Mouse (Mus musculus) left cerebral cortex, adult 2 months (tissue): Measurements from ENCODE around the gene Fgf14. TPM values are rescaled to one million over a fixed set of nuclear protein-coding genes. Genes with fewer than 3 reads are reported as not detected.
"Not testable (repeated sequence)": the region's sequence is repeated elsewhere in the genome, so short reads cannot be mapped to it uniquely, and the experiment has no call there.

Source experiments
- DNase-seq, 2 experiments: peaks; one replicate each; pipeline ENCODE4 v3.0.0; 2021 to 2022; ENCODE audit warnings: low spot score in 2 of 2, mixed read lengths in 1 of 2; ENCODE audit errors: extremely low spot score in 1 of 2
- H3K27ac ChIP-seq: fragments of 200-600 bp; 2 replicates; pipeline ENCODE4 v1.8.1; 2022
- H3K4me3 ChIP-seq: fragments of 200-600 bp; 2 replicates; pipeline ENCODE4 v1.8.1; 2022
- CTCF ChIP-seq: fragments of 200-600 bp; IDR thresholded peaks from 2 replicates; pipeline ENCODE4 v1.8.1; 2022; ENCODE audit warnings: antibody characterized with exemption, mild to moderate bottlenecking, moderate library complexity
- intact Hi-C: fragments of 180-260 bp; cut with DNase I; formaldehyde crosslinking; loops from one replicate; pipeline ENCODE4 v1.15.1; 2025
- total RNA-seq, 2 experiments: library from RNA; stranded (reverse); gene quantifications; 2 replicates each; pipeline ENCODE4 v1.2.3; 2021

Gene Fgf14
- total RNA-seq, 2 experiments from 2014 or later = 54.7 to 55.1 TPM

DNA sequence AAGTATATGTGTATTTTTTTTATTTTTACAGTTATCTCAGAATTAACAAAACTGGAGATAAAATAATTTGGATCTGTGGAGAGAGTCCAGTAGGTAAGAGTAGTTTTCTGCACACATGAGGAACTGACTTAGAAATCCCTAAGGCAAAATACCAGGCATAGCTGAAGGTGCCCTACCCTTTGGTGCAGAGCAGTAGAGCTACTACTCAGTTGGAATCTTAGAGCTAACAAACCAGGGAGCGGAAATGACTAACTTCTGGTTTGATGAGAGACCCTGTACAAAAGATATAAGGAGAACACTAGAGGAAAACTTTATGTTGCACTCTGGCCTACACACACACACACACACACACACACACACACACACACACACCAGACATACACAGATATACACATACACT lies 502.8 kb downstream of the Fgf14 start:
- intact Hi-C loops = no loop called here
- TF ChIP-seq CTCF = no peak
- no peak for DNase-seq
- Histone ChIP-seq H3K4me3 (no peak overlapping the region), H3K27ac (no peak overlapping the region)

DNA sequence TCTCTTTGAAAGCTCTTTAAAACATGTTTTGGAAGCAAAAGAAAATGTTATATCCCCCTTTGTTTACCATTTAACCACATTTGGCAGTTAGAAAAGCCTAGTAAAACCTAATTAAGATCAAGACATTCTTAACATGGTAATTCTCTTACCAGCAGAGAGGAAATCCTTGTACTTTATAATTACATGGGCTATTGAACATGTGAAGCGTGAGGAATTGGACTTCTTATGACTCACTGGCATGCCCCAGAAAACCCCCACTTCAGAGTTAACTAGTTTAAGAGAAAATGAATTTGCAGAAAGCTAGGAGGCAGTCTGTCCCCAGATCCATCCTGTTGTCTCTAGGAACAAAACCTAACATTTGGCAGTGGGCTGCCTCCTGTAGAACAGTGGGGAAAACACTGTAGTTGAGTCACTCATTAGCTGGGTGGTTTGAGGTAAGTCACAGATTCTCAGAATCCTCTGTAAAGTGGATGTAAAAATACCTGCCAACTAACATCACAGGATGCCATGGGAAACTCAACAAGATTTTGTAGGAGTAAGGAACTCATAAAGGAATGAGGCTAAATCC lies 513.2 kb downstream of the Fgf14 start:
- Histone ChIP-seq H3K4me3 (no peak overlapping the region), H3K27ac (no peak overlapping the region)
- intact Hi-C loops = no loop called here
- TF ChIP-seq CTCF = no peak; the same call in 1 of the 2 replicates
- DNase-seq = no peak

DNA sequence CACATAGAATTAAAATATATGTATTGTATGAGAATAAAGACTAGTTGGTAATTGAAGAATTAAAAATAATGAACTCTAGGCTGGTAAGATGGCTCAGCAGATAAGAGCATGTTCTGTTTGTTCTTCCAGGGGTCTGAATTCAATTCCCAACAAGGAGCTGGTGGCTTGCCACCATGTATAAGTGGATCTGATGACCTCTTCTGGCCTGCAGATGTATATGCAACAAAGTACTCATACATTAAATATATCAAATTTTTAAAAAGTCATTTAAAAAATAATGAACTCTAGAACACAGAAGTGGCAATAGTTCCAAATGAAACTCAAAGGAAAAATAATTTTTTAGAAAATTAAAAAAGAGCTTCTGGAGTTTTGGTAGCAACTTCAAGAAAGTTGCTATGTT lies 529.5 kb downstream of the Fgf14 start:
- no peak overlapping the region for H3K27ac ChIP-seq

DNA sequence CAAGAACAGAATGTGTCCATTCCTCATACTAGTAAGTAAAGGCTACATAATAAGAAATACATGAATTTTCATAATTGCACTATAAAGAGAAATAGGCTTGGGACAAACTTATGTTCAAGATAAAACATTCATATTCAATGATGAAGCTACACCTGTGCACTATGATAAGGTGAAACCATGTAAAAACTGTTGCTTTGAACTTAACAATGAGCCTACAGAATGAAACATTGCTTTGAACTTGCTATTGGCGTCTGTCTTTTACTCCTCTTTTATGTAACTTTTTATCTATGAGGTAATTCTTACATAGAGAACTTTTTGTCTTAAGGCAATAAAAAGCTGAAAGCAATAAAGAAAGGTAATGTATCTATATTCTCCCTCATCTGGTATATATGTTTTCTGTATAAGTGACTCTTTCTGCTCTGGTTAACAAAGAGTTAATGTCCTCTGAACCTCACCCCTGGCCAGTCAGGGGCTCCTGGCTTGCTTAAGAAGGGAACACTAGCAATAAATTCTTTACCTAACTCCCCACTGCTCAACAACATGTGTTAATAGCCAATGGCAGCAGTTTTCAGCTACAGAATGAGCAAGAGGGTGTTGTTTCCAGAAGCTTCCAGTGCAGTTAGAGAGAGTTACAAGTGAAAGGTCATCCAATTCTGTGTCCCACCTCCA lies 569.6 kb downstream of the Fgf14 start:
- TF ChIP-seq CTCF = no peak
- Histone ChIP-seq H3K4me3 (no peak overlapping the region), H3K27ac (no peak overlapping the region)
- intact Hi-C loops = no loop called here
- DNase-seq = no peak

More for the DNA sequence above, 529.5 kb downstream of the Fgf14 start:
- no peak overlapping the region for H3K4me3 ChIP-seq
- DNase-seq = no peak
- TF ChIP-seq CTCF = peak; percentile 26; the same call in 1 of the 2 replicates
- intact Hi-C loops = no loop called here

DNA sequence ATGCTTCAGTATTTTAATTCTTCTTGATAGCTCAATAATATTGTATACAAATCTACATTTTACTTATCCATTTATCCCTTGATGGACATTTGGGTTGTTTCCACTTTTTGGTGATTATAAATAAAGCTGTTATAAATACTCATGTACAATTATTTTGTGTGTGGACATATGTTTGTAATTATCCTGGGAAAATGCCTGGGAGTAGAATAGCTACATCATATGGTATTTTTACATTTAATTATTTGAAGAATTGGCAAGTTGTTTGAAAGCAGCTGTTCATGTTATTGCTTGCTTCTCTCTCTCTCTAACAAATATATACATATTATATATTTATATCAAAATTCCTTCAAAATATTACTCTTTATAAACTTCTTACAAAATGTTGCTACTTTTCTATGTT lies 593.8 kb downstream of the Fgf14 start:
- DNase-seq = no peak
- H3K27ac ChIP-seq = no peak overlapping the region
- intact Hi-C loops = no loop called here
- no peak overlapping the region for H3K4me3 ChIP-seq
- no peak for TF ChIP-seq CTCF

DNA sequence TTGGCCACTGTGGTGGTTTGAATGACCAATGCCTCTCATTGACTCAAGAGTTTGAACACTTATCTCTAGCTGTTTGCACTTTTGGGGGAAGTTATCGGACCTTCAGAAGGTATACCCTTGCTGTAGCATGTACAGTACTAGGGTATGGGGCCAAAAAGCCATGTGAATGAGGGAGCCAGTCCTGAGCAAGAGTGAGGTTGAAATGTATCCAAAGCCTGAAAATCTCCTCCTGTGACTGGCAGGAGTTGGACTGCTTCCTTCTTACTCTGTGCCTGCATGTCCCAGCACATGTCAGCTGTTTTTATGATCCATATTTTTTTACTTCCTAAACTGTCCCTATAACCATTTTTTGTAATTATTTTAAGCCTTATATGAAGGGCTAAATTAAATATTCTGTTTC lies 632.9 kb downstream of the Fgf14 start:
- intact Hi-C loops = no loop called here
- DNase-seq = no peak
- no peak for TF ChIP-seq CTCF
- H3K27ac ChIP-seq = no peak overlapping the region
- no peak overlapping the region for H3K4me3 ChIP-seq

DNA sequence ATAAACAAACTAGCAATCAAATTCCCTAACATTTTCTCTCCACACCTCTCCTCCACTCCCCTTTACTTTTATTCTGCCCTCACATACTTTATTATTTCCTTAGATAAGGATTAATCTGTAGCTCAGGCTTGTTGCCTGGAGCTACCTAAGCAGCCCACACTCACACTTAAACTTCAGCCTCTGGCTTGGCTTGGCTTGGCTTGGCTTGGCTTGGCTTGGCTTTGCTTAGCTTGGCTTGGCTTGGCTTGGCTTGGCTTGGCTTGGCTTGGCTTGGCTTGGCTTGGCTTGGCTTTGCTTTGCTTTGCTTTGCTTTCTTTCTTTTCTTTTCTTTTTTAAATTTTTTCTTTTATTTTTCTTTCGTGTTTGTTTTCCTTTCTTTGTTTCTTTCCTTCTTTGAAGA lies 636.3 kb downstream of the Fgf14 start:
- Histone ChIP-seq H3K4me3 (no peak overlapping the region), H3K27ac (no peak overlapping the region)
- no peak for TF ChIP-seq CTCF
- no peak for DNase-seq
- intact Hi-C loops = no loop called here

DNA sequence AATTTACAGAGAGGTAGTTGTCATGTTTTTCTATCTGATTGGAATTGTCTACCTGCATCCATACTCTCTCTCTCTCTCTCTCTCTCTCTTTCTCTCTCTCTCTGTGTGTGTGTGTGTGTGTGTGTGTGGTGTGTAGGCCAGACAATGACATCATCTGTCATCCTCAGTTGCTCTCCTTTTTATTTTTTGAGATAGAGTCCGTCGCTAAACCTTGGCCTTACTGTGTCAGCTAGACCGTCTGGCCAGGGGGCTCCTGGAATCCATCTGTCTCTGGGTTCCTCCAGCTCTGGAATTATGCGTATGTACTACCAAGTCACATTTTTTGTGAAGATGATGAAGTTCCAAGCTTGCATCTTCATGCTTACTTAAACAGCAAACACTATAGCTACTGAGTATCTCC lies 639.5 kb downstream of the Fgf14 start:
- H3K27ac ChIP-seq = no peak overlapping the region
- DNase-seq = no peak
- intact Hi-C loops = no loop called here
- TF ChIP-seq CTCF = no peak
- no peak overlapping the region for H3K4me3 ChIP-seq

DNA sequence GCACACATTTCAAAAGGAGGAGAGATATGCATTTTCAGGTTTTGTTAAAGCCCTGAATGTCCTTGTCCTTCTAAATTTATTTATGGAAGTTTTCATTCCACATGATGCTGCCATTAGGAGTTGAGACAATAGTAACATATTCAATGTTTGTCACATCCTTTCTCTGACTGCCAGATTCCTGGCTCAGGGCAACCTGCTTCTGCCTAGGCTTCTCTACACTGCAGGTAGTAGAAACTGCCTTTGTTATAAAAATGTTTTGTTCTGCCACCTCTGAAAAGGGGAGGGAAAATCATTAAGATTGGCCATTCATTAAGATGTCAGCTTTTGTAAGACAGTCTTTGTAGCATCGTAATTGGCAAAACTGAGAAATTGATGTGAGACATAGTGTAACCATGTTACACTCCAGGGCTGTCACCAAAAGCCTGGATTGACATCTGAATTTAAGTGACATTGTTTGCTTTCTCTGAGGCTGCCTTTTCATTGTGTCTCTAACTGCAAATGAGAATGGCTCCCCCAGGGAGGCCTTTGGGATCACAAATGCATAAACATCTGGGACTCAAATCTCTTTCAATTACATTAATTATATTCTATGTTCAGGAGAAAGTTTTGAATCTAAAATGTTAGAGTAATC lies 640.2 kb downstream of the Fgf14 start:
- TF ChIP-seq CTCF = no peak
- no peak overlapping the region for H3K27ac ChIP-seq
- intact Hi-C loops = no loop called here
- no peak overlapping the region for H3K4me3 ChIP-seq
- DNase-seq = no peak

DNA sequence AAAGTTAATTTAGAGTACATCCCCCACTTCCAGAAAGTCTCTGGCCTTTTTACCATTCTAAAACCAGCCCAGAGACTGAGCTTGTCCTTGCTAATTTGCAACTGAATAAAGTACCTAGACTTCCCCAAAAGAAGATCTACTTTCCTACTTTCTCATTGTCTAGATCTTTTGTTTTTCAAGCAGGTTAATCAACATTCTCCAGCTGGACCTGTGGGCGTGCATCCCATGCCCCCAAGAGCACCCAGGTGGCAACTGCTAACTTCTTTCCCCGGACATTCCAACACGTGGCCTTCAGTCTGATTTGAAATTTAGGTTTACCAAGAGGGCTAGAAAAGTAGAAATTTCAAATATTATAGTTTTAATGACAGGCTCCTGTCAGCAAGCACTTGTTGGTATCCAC lies 643.6 kb downstream of the Fgf14 start:
- DNase-seq, H3K4me3 ChIP-seq, intact Hi-C loops, H3K27ac ChIP-seq: not testable (repeated sequence)

DNA sequence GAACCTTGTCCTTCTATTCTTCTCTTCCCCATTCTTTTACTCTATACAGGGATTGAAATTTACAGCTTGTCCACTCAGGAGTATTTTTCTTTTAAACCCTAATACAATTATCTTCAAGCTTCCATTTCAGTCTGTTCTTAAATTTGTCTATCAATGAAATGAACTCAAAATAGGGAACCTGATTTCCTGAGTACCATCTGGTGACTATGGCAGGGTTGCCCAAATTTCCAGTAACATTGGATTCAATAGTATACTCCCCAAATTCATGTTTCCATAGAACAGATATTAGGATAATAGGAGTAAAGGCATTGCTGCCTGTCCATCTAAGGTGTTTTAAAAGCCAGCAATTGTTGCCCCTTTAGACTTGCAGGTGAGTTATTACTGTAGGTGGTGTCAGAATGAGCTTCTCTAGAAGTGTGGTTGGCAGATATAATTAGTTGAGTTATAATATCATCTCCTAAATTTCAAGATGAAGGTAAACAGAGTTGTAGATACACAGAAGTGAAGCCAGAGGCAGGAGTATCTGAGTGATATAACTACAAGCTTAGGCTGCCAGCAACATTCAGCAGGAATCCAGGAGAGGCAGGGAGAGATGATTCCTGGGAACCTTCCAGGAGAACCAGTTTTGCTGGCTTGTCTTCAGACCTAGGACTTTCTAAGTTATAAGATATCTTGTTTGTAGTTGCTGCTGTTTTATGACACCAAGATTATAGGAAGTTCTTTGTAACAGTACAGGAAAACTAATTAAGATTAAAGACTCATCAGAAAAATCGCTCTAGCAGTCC lies 648.8 kb downstream of the Fgf14 start:
- no peak for DNase-seq
- Histone ChIP-seq H3K4me3 (no peak overlapping the region), H3K27ac (no peak overlapping the region)
- intact Hi-C loops = no loop called here
- no peak for TF ChIP-seq CTCF

DNA sequence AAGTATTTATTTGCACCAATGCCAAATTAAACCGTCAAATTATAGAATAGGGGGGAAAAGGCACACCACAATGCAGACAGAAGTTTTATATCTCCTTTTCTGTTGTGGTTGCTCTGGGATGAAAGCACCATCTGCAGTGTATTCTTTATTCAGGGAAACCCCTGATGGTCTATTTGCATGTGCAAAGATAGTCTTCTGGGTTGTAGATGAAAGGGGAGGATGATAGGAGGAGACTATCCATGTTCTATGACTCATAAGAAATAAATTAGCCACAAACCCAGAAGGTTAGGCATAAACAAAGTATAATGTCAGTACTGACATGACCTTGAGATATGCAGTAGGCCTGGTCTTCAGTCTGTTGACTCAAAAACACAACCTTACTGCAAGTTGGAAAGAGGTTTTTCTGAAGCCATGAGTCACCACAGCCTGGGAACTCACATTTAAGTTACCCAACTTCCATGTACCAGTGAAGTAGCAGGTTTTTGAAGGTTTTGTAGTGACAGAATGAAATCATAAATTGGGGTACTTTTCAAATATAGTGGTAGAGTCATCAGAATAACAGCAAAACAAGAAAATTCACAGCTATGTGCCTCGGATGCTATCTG lies 686.2 kb downstream of the Fgf14 start:
- H3K4me3 ChIP-seq = no peak overlapping the region
- H3K27ac ChIP-seq = no peak overlapping the region
- TF ChIP-seq CTCF = no peak
- intact Hi-C loops = loop anchor here (10.0 kb wide), 1 partner anchor 226 kb away; no protein-coding TSS in a partner anchor
- DNase-seq = no peak
